Mouse (Mus musculus) kidney, embryonic 16.5 days (tissue): ENCODE measurements around the gene Amz2. TPM values are rescaled to one million over a fixed set of nuclear protein-coding genes. Genes with fewer than 3 reads are reported as not detected.
A peak's percentile ranks its signal among the peaks of the same experiment; 100 is the strongest.

Experiments
- ATAC-seq: fragments of 200-750 bp; cut with Nextera tagmentation; 2 replicates; pipeline ENCODE4 v1.8.0; 2017; ENCODE audit warnings: moderate TSS enrichment; ENCODE audit not compliant: low FRiP score, low TSS enrichment
- H3K27ac ChIP-seq: fragments of 300-500 bp; sonication (generic); 2 replicates; pipeline ENCODE4 v1.5.1; 2014; ENCODE audit warnings: low read length
- H3K27me3 ChIP-seq: fragments of 300-500 bp; sonication (generic); 2 replicates; pipeline ENCODE4 v1.6.1; 2014; ENCODE audit warnings: low read length, control low read depth, mixed read lengths; ENCODE audit not compliant: insufficient read depth
- H3K36me3 ChIP-seq: fragments of 300-500 bp; sonication (generic); 2 replicates; pipeline ENCODE4 v1.6.1; 2014; ENCODE audit warnings: low read length, control low read depth, mixed read lengths; ENCODE audit not compliant: insufficient read depth
- H3K4me1 ChIP-seq: fragments of 300-500 bp; sonication (generic); 2 replicates; pipeline ENCODE4 v1.6.1; 2014; ENCODE audit warnings: low read length, control low read depth, mixed read lengths; ENCODE audit not compliant: insufficient read depth
- H3K4me2 ChIP-seq: fragments of 300-500 bp; sonication (generic); replicated peaks from 2 replicates; pipeline ENCODE4 v1.6.1; 2014; ENCODE audit warnings: low read depth, low read length
- H3K4me3 ChIP-seq: fragments of 300-500 bp; sonication (generic); 2 replicates; pipeline ENCODE4 v1.5.1; 2014; ENCODE audit warnings: mild to moderate bottlenecking, low read length
- H3K9ac ChIP-seq: fragments of 300-500 bp; sonication (generic); replicated peaks from 2 replicates; pipeline ENCODE4 v1.6.1; 2014; ENCODE audit warnings: low read length
- H3K9me3 ChIP-seq: fragments of 300-500 bp; sonication (generic); 2 replicates; pipeline ENCODE4 v1.6.1; 2016; ENCODE audit warnings: low read length, control low read depth
- WGBS: fragments of 180-500 bp; shearing (Covaris S2); extraction: QIAGEN DNeasy Blood & Tissue Kit; methylation state at CpG from one replicate; pipeline ENCODE4 v1.1.7; 2014; 5-methylcytosine and 5-hydroxymethylcytosine counted together
- polyA plus RNA-seq: library from polyadenylated mRNA; unstranded; fragments of >200 nt; fragmentation: Nextera tagmentation; extraction: Ambion mirVana; gene quantifications from 2 replicates; pipeline ENCODE4 v1.2.1, GENCODE M21; 2015

Amz2 gene
- polyA plus RNA-seq = 42.7 and 45.7 TPM in 2 replicates

DNA sequence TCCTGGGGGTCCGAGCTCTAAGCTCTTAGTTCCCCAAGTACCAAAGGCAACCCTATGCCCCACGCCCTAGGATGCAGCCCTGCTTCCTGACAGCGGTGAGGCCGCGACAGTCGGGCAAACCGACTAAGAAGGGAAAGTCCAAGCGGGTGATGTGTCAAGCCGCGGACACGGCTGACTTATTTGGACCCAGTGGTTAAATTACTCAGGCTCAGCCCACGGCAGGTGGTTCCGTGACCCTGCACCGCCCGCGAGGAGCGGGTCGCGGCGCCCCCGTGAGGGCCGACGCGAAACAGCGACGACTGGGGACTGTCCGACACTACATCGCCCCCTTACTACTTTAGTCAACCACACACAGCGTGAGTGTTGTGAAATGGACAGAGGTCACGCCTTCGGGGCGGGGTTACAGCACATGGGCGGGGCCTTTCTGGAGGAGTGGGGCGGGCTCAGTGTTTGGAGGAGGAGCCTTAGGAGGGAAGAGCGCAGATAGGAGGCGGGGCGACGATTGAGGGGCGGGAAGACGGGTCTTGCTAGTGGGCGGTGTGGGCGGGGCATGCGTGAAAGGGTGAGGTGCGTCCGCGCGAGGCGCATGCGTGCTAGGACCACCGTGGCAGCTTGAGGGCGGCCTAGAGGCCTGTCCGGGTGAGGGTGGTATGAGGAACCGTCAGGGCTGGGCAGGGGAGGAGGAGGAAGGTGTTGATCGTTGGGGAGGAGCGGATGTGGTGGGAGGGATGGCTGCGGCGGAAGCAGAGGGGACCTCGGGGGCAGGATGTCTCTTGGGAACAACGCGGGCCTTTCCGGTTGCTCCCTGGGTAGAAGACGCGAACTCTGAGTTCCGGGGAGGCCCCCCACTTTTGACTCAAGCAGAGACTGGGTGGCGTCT is at the start of gene Amz2:
Gene Amz2 (plus strand): TSS at position 555 of the 880 bp plus-strand sequence.
- Histone ChIP-seq H3K36me3 (peaks cover 21% of the 10 kb centered on the region), H3K27ac (peak within 1 kb of the TSS; percentile 90), H3K9me3 (no peaks in the 10 kb centered on the region; the same call in 1 of the 2 replicates), H3K4me2 (peak within 1 kb of the TSS; percentile 75), H3K4me1 (peaks cover 7% of the 10 kb centered on the region), H3K9ac (peak within 1 kb of the TSS; percentile 77), H3K4me3 (peak within 1 kb of the TSS; percentile 71), H3K27me3 (no peaks in the 10 kb centered on the region)
- ATAC-seq = peak; percentile 97
- under 1% methylated on average over 64 of the region's 65 CpGs for WGBS

DNA sequence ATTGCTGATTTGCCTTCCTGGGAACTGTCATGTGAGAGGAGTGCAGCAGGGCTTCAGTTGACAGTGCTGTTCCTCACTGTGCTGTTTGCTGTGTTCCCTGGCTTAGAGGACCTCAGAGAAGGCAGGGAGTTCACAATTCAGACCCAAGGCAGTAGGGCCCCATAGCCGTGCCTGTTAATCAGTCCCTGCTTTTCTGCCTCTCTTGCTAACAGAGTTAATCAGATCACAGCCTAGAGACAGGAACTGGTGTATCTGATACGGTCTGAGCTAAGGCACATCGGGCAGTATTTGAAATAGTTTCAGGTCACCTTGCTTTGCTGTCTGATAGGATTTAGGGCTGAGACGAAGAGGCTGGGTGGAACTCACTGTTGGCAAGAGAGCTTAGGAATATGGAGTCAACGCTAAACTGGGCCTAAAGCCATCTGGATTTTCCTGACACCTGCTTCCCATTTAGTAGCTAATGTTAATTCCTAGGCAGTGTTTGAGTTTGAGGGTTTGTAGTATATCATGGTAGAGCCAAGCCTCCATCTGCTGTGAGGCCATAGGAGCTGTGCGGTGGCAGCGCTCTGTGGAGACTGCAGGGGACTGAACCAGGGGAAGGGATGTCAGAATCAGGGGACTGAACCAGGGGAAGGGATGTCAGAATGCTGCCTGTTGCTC is 49.1 kb upstream of the Amz2 start:
- no peaks in the 10 kb centered on the region for H3K27me3 ChIP-seq
- H3K27ac ChIP-seq = no peak overlapping the region
- WGBS = 48% methylated on average over 7 of the region's 7 CpGs
- H3K4me1 ChIP-seq = peaks cover 23% of the 10 kb centered on the region
- no peaks in the 10 kb centered on the region for H3K9me3 ChIP-seq
- H3K4me2 ChIP-seq = no peak overlapping the region
- no peak overlapping the region for H3K4me3 ChIP-seq
- H3K36me3 ChIP-seq = peaks cover 7% of the 10 kb centered on the region; the same call in 1 of the 2 replicates
- H3K9ac ChIP-seq = no peak overlapping the region
- ATAC-seq = no peak

DNA sequence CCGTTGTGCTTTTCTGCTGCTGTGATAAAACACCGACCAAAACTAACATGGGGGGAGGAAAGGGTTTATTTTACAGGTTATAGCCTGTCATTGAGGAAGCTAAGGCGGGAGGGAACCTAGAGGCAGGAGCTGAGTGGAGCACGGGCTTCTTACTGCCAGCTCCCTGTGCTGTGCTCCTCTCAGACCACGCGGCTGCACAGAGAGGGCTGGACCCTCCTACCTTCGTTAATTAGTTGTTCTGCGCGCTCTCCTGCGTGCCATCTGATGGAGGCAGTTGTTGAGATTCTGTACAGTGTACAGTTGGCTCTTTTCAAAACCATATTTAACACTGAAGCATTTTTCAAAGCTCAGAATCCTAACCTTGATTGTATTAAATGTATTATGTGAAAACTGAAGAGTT is 48.3 kb upstream of the Amz2 start:
- ATAC-seq = 0 out of 2 replicates have a peak, but pooled peaks have one; percentile 71
- Histone ChIP-seq H3K36me3 (peaks cover 7% of the 10 kb centered on the region; the same call in 1 of the 2 replicates), H3K4me2 (0 out of 2 replicates have a peak overlapping the region, but pooled peaks have one; percentile 10), H3K9me3 (no peaks in the 10 kb centered on the region), H3K9ac (0 out of 2 replicates have a peak overlapping the region, but pooled peaks have one; percentile 11), H3K4me3 (no peak overlapping the region), H3K27me3 (no peaks in the 10 kb centered on the region), H3K4me1 (peaks cover 19% of the 10 kb centered on the region), H3K27ac (no peak overlapping the region)
- 31% methylated on average over 10 of the region's 10 CpGs for WGBS

DNA sequence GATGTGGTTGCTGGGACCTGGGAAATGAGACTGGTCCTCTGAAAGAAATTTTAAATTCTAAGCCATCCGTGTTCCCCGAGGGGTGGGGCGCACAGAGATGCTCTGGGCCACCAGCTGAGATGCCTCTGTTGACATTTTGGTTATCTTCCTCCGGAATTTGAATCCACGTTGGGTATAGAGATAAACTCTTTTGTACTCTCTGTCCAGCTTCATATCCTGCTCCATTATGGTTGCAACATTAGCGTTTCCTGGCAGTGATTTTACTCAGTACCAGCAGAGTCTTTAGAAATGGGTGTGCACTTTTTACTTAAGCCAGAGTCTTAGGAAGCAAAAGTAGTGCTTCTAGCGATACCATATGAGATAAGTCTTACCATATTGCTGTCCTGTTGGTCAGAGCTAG is 47.7 kb upstream of the Amz2 start:
- Histone ChIP-seq H3K27me3 (no peaks in the 10 kb centered on the region), H3K4me1 (peaks cover 19% of the 10 kb centered on the region), H3K9ac (no peak overlapping the region), H3K36me3 (peaks cover 7% of the 10 kb centered on the region; the same call in 1 of the 2 replicates), H3K9me3 (no peaks in the 10 kb centered on the region), H3K27ac (no peak overlapping the region), H3K4me3 (no peak overlapping the region), H3K4me2 (no peak overlapping the region)
- no peak for ATAC-seq
- 67% methylated on average over 7 of the region's 7 CpGs for WGBS

DNA sequence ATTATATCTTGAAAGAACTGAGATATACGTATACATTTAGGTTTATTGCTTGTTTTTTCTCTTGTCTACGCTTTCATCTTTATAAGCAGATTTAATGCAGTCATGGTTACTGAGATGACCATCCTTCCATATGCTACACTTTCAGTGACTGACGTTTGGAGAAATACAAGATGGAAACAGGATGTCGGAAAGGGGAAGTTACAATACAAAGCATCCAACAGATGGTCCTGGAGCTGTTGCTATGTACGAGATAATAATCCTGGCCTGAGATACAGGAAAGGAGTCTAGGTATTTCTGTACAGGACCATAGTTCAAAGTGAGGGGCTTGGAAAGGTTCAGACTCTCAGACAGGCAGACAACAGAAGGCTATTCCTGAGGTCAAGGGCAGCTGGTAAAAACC is 45.1 kb upstream of the Amz2 start:
- no peaks in the 10 kb centered on the region for H3K36me3 ChIP-seq
- H3K27me3 ChIP-seq = no peaks in the 10 kb centered on the region
- WGBS = 70% methylated on average over 5 of the region's 5 CpGs
- no peak overlapping the region for H3K27ac ChIP-seq
- H3K4me3 ChIP-seq = no peak overlapping the region
- peaks cover 29% of the 10 kb centered on the region for H3K4me1 ChIP-seq
- no peak for ATAC-seq
- no peaks in the 10 kb centered on the region for H3K9me3 ChIP-seq
- H3K9ac ChIP-seq = no peak overlapping the region
- H3K4me2 ChIP-seq = no peak overlapping the region

DNA sequence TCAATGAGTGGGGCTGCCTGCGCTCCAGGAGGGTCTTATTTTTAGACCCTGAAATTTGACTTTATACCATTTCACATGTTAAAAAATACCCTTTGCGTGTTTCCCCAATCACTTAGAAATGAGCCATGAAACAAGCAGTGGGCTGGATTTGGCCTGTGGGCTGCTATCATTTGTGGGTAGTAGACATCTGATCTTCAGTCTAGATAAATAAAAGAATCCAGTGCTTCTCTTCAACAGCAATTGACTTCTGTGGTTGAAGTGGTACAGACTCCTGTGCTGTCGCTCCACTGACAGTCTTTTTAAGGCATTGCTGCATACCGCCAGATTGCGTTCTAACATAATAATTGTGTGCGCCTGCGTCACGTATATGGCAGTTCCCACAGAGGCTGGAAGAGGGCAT is 40.5 kb upstream of the Amz2 start:
- no peaks in the 10 kb centered on the region for H3K9me3 ChIP-seq
- no peaks in the 10 kb centered on the region for H3K36me3 ChIP-seq
- H3K27me3 ChIP-seq = no peaks in the 10 kb centered on the region
- peaks cover 13% of the 10 kb centered on the region; the same call in 1 of the 2 replicates for H3K4me1 ChIP-seq
- ATAC-seq = no peak
- H3K9ac ChIP-seq = no peak overlapping the region
- H3K4me2 ChIP-seq = no peak overlapping the region
- no peak overlapping the region for H3K27ac ChIP-seq
- 90% methylated on average over 8 of the region's 8 CpGs for WGBS
- H3K4me3 ChIP-seq = no peak overlapping the region

DNA sequence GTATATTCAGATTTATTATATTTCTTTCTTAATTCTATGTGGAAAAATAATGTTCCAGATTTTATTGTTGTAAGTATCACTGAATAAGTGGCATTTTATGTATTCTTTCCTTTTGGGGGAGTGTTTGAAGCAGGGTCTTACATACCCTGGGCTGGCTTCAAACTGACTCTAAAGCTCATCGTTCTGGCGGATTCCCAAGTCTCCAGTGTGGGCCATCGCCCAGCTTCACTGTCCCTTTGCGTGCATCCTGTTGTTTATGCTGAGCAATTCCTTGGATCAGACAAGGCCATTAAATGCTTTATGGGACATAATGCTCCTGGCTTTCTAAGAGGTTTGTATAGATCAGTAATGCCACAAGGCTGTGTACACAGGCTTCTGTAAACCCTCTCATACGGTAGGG is 36.7 kb upstream of the Amz2 start:
- Histone ChIP-seq H3K4me1 (peaks cover 13% of the 10 kb centered on the region; the same call in 1 of the 2 replicates), H3K27ac (no peak overlapping the region), H3K9ac (no peak overlapping the region), H3K27me3 (no peaks in the 10 kb centered on the region), H3K9me3 (no peaks in the 10 kb centered on the region), H3K4me2 (no peak overlapping the region), H3K36me3 (no peaks in the 10 kb centered on the region), H3K4me3 (no peak overlapping the region)
- ATAC-seq = no peak
- 77% methylated on average over 5 of the region's 5 CpGs for WGBS

DNA sequence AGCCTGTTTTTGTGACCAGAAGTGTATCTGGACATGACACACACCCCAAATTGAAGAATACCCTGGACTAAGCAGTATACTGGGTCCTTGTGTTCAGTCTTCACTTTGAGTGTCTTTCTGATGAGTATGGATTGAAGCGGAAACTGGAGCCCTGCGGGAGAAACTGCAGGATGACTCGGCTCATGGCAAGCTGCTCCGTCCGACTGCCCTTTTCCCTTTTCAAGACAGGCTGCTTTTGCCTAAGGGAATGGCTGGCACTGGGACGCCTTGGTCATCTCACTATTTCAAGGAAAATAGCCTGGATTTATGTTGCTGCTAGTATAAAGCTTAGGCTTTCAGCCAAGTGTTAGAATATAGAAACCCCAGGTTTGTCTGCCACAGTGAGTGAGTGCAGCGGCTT is 34.5 kb upstream of the Amz2 start:
- no peak overlapping the region for H3K4me3 ChIP-seq
- no peaks in the 10 kb centered on the region for H3K27me3 ChIP-seq
- H3K27ac ChIP-seq = no peak overlapping the region
- WGBS = 59% methylated on average over 7 of the region's 7 CpGs
- ATAC-seq = no peak
- H3K9me3 ChIP-seq = no peaks in the 10 kb centered on the region
- peaks cover 7% of the 10 kb centered on the region; the same call in 1 of the 2 replicates for H3K36me3 ChIP-seq
- H3K9ac ChIP-seq = no peak overlapping the region
- no peak overlapping the region for H3K4me2 ChIP-seq
- peaks cover 4% of the 10 kb centered on the region for H3K4me1 ChIP-seq

DNA sequence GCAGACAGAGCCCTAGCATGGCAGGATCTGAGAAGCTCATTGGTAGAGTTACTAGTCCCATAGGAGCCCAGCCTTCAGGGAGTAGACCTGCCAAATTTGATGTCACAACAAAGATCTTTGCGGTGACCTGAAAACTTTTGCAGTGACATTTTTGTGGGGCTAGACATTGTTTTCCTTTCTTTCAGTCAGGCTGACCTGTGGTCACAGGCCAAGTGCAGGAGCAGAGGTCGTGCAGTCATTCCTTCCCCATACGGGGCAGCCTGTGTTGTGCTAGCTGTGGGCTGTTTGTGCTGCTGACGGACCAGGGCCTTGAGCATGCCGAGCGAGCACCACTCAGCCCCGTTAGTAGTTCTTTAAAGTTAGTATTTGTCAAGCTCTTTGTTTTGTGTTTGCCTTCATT is 34.0 kb upstream of the Amz2 start:
- Histone ChIP-seq H3K27ac (no peak overlapping the region), H3K9me3 (no peaks in the 10 kb centered on the region), H3K36me3 (peaks cover 13% of the 10 kb centered on the region), H3K4me3 (no peak overlapping the region), H3K9ac (no peak overlapping the region), H3K4me1 (peaks cover 4% of the 10 kb centered on the region), H3K27me3 (no peaks in the 10 kb centered on the region), H3K4me2 (no peak overlapping the region)
- 36% methylated on average over 7 of the region's 7 CpGs for WGBS
- ATAC-seq = no peak
